Mouse (Mus musculus) heart, postnatal 0 days (tissue): Measurements from ENCODE around the gene Myof.

Source experiments
- CTCF ChIP-seq: IDR thresholded peaks from 2 replicates; pipeline ENCODE4 v1.5.1; 2016; ENCODE audit warnings: antibody characterized with exemption, control low read depth, low read depth
- EP300 ChIP-seq: IDR thresholded peaks from 2 replicates; pipeline ENCODE4 v1.6.1; 2016; ENCODE audit warnings: antibody characterized with exemption, low read depth

- TF ChIP-seq CTCF (no peak), EP300 (no peak)
Observed at GRCm38 (mm10) chr19:37852056-37852455, 191.3 kb downstream of the Myof start.
